Mouse (Mus musculus) neural tube, embryonic 14.5 days (tissue): Measurements from ENCODE around the gene Cage1. TPM values are rescaled to one million over a fixed set of nuclear protein-coding genes. Genes with fewer than 3 reads are reported as not detected.
A peak's percentile ranks its signal among the peaks of the same experiment; 100 is the strongest.

Source experiments
- ATAC-seq: fragments of 200-750 bp; cut with Nextera tagmentation; 2 replicates; pipeline ENCODE4 v1.8.0; 2017; ENCODE audit warnings: low read depth, mild to moderate bottlenecking, moderate TSS enrichment, moderate library complexity
- H3K27ac ChIP-seq: fragments of 300-500 bp; sonication (generic); 2 replicates; pipeline ENCODE4 v1.5.1; 2014; ENCODE audit warnings: low read depth, mild to moderate bottlenecking, control low read depth, low read length, moderate library complexity, mixed read lengths
- H3K27me3 ChIP-seq: fragments of 300-500 bp; sonication (generic); 2 replicates; pipeline ENCODE4 v1.6.1; 2014; ENCODE audit warnings: low read length; ENCODE audit not compliant: control insufficient read depth, insufficient read depth
- H3K36me3 ChIP-seq: fragments of 300-500 bp; sonication (generic); 2 replicates; pipeline ENCODE4 v1.6.1; 2014; ENCODE audit warnings: low read length, mixed read lengths; ENCODE audit not compliant: control insufficient read depth, insufficient read depth
- H3K4me1 ChIP-seq: fragments of 300-500 bp; sonication (generic); 2 replicates; pipeline ENCODE4 v1.6.1; 2014; ENCODE audit warnings: low read length; ENCODE audit not compliant: control insufficient read depth, insufficient read depth
- H3K4me2 ChIP-seq: fragments of 300-500 bp; sonication (generic); 2 replicates; pipeline ENCODE4 v1.6.1; 2014; ENCODE audit warnings: mild to moderate bottlenecking, low read depth, low read length, control low read depth
- H3K4me3 ChIP-seq: fragments of 300-500 bp; sonication (generic); 2 replicates; pipeline ENCODE4 v1.5.1; 2014; ENCODE audit warnings: low read depth, low read length, control low read depth, mixed read lengths
- H3K9ac ChIP-seq: fragments of 300-500 bp; sonication (generic); replicated peaks from 2 replicates; pipeline ENCODE4 v1.6.1; 2014; ENCODE audit warnings: low read depth, mild to moderate bottlenecking, control low read depth, low read length, mixed read lengths
- H3K9me3 ChIP-seq: fragments of 300-500 bp; sonication (generic); 2 replicates; pipeline ENCODE4 v1.6.1; 2016; ENCODE audit warnings: low read length; ENCODE audit not compliant: control insufficient read depth
- WGBS: fragments of 180-500 bp; shearing (Covaris S2); extraction: QIAGEN DNeasy Blood & Tissue Kit; methylation state at CpG from one replicate; pipeline ENCODE4 v1.1.7; 2014; 5-methylcytosine and 5-hydroxymethylcytosine counted together
- polyA plus RNA-seq: library from polyadenylated mRNA; unstranded; fragments of >200 nt; fragmentation: Nextera tagmentation; extraction: Ambion mirVana; gene quantifications from 2 replicates; pipeline ENCODE4 v1.2.1, GENCODE M21; 2014

Cage1 gene
- polyA plus RNA-seq, 1 experiment from 2014 or later = 2.7 TPM

- H3K9me3 ChIP-seq = no peaks in the 10 kb centered on the region
- no peaks in the 10 kb centered on the region; the same call in 1 of the 2 replicates for H3K27me3 ChIP-seq
- H3K4me2 ChIP-seq = peak within 1 kb of the TSS; percentile 87
- H3K27ac ChIP-seq = peak within 1 kb of the TSS; percentile 91
- ATAC-seq = peak; percentile 98
- H3K4me1 ChIP-seq = peaks cover 7% of the 10 kb centered on the region
- H3K4me3 ChIP-seq = peak within 1 kb of the TSS; percentile 87
- H3K9ac ChIP-seq = peak within 1 kb of the TSS; percentile 89
- under 1% methylated on average over 45 of the region's 89 CpGs for WGBS
- peaks cover 11% of the 10 kb centered on the region for H3K36me3 ChIP-seq
Observed at GRCm38 (mm10) chr13:37993704-37994404, 43.0 kb downstream of the Cage1 start, which contains the start of gene Ssr1. Gene Ssr1 (minus strand): TSS chr13:37994217.

DNA sequence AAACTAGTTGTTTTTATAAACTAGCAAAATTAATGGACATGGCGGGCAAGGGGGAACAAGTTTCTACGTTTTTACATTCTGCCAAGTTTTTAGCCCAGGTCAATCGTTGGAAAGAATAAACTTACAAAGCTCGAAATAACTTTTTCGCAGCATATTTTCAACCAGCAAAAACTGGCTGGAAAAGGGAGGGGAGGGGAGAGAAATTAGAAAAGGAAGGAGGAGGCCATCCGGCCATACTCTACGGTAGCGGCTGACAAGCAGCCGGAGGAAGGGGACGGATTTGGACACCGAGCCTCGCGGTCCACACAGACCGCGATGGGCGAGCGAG, 43.5 kb downstream of the Cage1 start:
- peak overlapping the region; percentile 87 for H3K4me3 ChIP-seq
- no peaks in the 10 kb centered on the region for H3K9me3 ChIP-seq
- peak overlapping the region; percentile 89 for H3K9ac ChIP-seq
- no peaks in the 10 kb centered on the region; the same call in 1 of the 2 replicates for H3K27me3 ChIP-seq
- H3K27ac ChIP-seq = peak overlapping the region; percentile 91
- H3K4me1 ChIP-seq = peaks cover 7% of the 10 kb centered on the region
- peak overlapping the region; percentile 87 for H3K4me2 ChIP-seq
- ATAC-seq = no peak
- H3K36me3 ChIP-seq = peaks cover 16% of the 10 kb centered on the region
- under 1% methylated on average over 17 of the region's 17 CpGs for WGBS

- H3K27me3 ChIP-seq = no peaks in the 10 kb centered on the region; the same call in 1 of the 2 replicates
- ATAC-seq = no peak
- H3K9ac ChIP-seq = peak overlapping the region; percentile 89
- H3K36me3 ChIP-seq = peaks cover 21% of the 10 kb centered on the region
- no peak overlapping the region for H3K27ac ChIP-seq
- peak overlapping the region; percentile 87 for H3K4me2 ChIP-seq
- no peaks in the 10 kb centered on the region for H3K9me3 ChIP-seq
- peaks cover 7% of the 10 kb centered on the region for H3K4me1 ChIP-seq
- peak overlapping the region; percentile 87 for H3K4me3 ChIP-seq
- WGBS = 15% methylated on average over 10 of the region's 10 CpGs
Observed at GRCm38 (mm10) chr13:37992638-37993371, 44.1 kb downstream of the Cage1 start.

DNA sequence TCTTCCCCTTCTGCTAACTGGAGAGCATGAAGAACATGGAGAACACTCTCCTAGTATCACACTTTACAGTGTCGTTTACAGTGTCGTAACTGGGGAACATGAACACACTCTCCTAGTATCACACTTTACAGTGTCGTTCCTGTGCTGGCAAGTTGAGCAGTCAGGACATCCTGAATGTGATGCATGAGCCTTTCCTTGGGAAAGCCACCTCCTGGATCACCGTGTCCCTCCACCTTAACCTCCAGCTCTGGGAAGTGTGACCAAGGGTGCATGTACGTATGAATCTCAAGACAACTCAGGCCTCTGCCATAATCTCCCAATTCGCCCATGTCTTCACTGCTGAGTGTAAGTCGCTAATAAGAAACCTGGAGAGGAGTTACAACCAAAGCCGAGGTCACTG, 47.2 kb downstream of the Cage1 start:
- no peak for ATAC-seq
- 95% methylated on average over 8 of the region's 8 CpGs for WGBS
- H3K4me2 ChIP-seq = no peak overlapping the region
- H3K9ac ChIP-seq = no peak overlapping the region
- no peak overlapping the region for H3K27ac ChIP-seq
- no peak overlapping the region for H3K4me3 ChIP-seq
- peaks cover 48% of the 10 kb centered on the region for H3K36me3 ChIP-seq
- peaks cover 7% of the 10 kb centered on the region for H3K4me1 ChIP-seq
- no peaks in the 10 kb centered on the region; the same call in 1 of the 2 replicates for H3K27me3 ChIP-seq
- no peaks in the 10 kb centered on the region for H3K9me3 ChIP-seq

DNA sequence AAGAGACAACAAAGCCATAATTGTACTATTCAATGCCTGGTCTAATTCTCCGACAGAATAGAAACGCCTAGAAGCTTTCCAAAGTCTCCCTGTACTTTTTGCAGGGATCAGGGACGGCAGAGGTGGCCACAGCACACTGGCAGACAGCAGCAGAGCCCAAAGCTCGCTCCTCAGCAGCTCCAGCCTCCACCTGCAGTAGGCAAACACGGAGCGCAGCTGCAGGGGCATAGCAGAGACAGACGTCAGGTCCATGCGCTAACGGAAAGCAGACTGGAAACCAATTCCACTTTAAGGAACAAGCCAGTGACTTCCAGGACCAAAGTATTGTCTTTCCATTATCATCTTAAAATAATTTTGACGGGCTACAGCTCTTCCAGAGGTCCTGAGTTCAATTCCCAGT, 50.7 kb downstream of the Cage1 start:
- H3K27me3 ChIP-seq = no peaks in the 10 kb centered on the region
- no peak overlapping the region for H3K4me3 ChIP-seq
- peaks cover 74% of the 10 kb centered on the region for H3K36me3 ChIP-seq
- ATAC-seq = no peak
- H3K27ac ChIP-seq = no peak overlapping the region
- no peaks in the 10 kb centered on the region for H3K9me3 ChIP-seq
- 81% methylated on average over 10 of the region's 10 CpGs for WGBS
- no peak overlapping the region for H3K9ac ChIP-seq
- H3K4me1 ChIP-seq = no peaks in the 10 kb centered on the region
- no peak overlapping the region for H3K4me2 ChIP-seq

DNA sequence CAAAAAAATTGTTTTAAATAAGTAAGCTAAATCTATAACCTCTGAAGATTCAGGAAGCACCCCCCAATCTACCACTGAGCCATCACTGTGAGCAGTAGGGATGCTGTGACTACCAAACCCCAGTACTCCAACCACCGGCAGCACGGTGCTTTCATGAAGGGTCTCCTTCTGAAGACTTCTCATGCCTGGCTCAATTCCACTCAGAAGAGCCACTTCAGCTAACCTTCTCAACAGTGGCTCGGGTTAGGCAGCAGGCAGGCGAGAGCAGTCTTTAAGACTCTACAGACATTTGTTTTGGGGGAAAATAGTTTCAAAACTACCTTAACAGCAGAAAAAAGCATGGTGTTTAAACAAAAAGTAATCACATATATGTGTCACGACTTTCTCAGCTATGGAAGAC, 55.8 kb downstream of the Cage1 start:
- no peak for ATAC-seq
- Histone ChIP-seq H3K9me3 (no peaks in the 10 kb centered on the region), H3K9ac (no peak overlapping the region), H3K36me3 (peaks cover 54% of the 10 kb centered on the region), H3K27ac (no peak overlapping the region), H3K4me3 (no peak overlapping the region), H3K27me3 (no peaks in the 10 kb centered on the region), H3K4me1 (no peaks in the 10 kb centered on the region), H3K4me2 (no peak overlapping the region)
- 92% methylated on average over 5 of the region's 5 CpGs for WGBS

DNA sequence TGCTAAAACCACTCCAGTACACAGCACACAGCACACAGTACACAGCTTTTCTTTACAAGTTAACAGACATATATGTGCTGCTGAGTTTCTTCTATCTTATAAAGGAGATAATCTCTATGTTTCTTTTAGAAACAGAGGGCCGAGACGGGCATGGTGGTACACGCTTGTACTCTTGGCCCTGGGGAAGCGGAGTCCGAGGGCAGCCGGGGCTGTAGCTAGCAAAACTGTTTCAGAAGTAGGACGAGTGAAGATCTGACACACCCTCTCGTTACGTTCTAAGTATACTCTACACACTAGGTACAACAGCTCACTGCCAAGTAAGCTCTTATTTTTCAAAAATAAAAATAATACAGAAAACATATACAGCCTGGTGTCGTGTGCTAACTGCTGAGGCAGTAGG, 56.5 kb downstream of the Cage1 start:
- Histone ChIP-seq H3K4me3 (no peak overlapping the region), H3K4me2 (no peak overlapping the region), H3K27ac (no peak overlapping the region), H3K36me3 (peaks cover 48% of the 10 kb centered on the region), H3K9me3 (no peaks in the 10 kb centered on the region), H3K4me1 (no peaks in the 10 kb centered on the region), H3K27me3 (no peaks in the 10 kb centered on the region), H3K9ac (no peak overlapping the region)
- no peak for ATAC-seq
- WGBS = 93% methylated on average over 10 of the region's 10 CpGs

DNA sequence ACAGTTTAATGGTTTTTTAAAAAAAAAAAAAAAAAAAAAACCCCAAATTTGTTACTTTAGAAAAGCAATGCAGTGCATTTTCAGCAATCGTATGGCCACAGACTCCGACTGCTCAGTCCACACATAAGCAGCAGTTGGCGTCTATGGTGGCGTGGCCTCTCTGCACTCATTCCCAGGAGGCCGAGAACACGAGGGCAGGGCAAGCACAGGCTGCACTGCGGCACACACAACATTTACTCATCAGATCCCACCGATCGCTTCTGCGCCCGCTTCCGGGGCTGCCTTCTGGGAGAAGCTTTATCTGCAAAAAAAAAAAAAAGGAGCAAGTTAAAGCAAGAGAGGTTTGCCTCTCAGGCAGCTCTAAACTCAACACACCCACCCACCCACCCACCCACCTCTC, 57.4 kb downstream of the Cage1 start:
- WGBS = 87% methylated on average over 12 of the region's 12 CpGs
- H3K4me2 ChIP-seq = no peak overlapping the region
- H3K27me3 ChIP-seq = no peaks in the 10 kb centered on the region
- no peaks in the 10 kb centered on the region for H3K4me1 ChIP-seq
- H3K9ac ChIP-seq = no peak overlapping the region
- H3K4me3 ChIP-seq = no peak overlapping the region
- H3K9me3 ChIP-seq = no peaks in the 10 kb centered on the region
- H3K36me3 ChIP-seq = peaks cover 42% of the 10 kb centered on the region
- ATAC-seq = no peak
- no peak overlapping the region for H3K27ac ChIP-seq

GRCm38 (mm10) chr13:37974731-37975130, 62.1 kb downstream of the Cage1 start:
- no peak overlapping the region for H3K4me3 ChIP-seq
- no peaks in the 10 kb centered on the region for H3K9me3 ChIP-seq
- no peaks in the 10 kb centered on the region for H3K27me3 ChIP-seq
- 90% methylated on average over 5 of the region's 5 CpGs for WGBS
- no peak overlapping the region for H3K9ac ChIP-seq
- no peak for ATAC-seq
- H3K27ac ChIP-seq = no peak overlapping the region
- H3K36me3 ChIP-seq = peaks cover 11% of the 10 kb centered on the region; the same call in 1 of the 2 replicates
- no peak overlapping the region for H3K4me2 ChIP-seq
- H3K4me1 ChIP-seq = no peaks in the 10 kb centered on the region
